Mouse (Mus musculus) natural killer cell, adult 2 months (primary cell): ENCODE results near the gene Pkp4.
A peak's percentile ranks its signal among the peaks of the same experiment; 100 is the strongest.

ENCODE experiments used
- DNase-seq, 2 experiments: peaks; one replicate each; pipeline ENCODE4 v3.0.0; 2022; ENCODE audit warnings: low spot score in 2 of 2

Gene Pkp4

DNA sequence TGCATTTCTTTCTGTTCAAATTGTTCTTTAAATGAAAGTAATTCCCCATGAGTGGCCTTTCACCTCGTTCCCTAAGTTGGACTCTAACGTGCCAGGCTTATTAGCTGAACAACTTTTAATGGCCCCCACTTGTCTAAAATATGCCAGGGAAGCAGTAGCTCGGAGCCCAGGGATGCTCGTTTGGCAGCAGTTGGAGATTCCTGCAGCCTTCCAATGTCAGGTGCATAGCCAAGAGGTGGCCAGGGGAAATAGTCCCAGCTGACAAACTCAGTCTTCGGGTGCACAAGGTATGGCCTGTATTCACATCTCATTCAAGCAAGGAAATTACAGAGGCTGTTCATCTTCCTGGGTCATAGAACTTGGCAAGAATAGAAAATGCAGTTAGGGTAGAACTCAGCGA, 112.1 kb downstream of the Pkp4 start:
- no peak for DNase-seq

DNA sequence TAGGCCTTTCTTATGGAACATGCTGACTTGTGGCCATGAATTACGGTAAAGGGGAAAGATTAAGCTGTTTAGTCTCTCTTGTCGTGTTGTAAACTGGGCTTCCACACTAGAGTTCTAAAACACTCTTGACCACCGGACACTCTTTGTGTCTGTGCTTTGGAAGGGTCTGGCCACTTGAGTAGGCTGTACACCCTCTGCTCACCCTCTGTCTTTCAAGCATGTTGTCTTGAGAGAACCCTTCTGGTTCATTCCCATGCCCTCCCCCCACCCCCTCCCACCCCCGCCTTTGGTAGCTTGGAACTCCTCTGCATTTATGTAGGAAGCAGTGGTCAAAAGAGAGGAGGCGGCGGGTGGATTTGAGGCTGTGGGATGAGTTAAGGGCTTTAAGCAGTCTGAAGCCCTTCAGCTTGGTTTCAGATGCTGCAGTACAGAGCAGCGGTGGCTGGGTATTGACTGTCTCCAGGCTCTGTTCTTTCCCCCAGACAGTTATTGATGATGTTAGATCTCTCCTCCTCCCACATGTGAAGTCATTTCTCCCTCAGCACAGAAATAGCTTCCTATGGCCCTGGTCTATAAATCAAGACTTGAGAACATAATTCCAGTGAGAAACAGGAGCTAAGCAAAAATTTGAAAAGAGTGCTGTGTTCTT, 120.4 kb downstream of the Pkp4 start:
- no peak for DNase-seq

DNA sequence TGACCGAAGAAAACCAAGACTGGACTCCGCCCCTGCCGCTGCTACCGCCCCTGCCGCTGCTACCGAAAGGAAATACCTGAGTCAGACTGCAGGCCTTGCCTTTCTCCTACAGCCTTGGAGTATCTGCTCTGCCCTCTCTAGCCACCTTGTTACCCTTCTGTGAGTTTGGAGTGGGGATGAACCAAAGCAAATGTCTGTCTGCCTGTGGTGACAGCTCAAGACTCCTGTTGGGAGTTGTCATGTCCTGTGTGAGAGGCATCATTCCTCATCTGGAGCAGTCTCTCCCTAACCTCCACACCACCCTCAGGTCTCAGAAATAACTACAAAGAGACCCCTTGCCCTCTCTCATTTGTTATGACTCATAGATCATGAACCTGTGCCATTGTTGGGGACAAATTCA, 122.3 kb downstream of the Pkp4 start:
- no peak for DNase-seq

DNA sequence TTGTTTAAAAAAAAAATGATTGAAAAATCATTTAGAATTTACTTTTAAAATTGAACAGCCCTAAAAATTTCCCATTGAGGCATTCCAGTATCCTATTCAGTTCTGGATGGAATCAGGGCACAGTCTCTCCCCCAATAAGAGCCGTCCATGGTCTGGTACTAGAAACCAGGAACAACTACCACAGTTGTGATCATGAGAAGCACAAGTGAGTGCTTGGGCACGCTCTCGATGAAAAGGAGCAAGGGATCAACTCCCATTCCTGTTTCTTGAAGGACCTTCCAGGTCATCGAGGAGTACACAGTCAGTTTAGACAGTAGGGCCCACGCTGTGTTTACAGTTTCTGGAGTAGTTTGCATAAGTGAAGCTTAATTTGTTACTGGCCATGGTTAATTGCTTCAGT, 123.6 kb downstream of the Pkp4 start:
- DNase-seq, result no peak

GRCm38 (mm10) chr2:59284734-59285490, 124.3 kb downstream of the Pkp4 start:
- DNase-seq, result no peak

GRCm38 (mm10) chr2:59285581-59285980, 124.9 kb downstream of the Pkp4 start:
- DNase-seq, result no peak

DNA sequence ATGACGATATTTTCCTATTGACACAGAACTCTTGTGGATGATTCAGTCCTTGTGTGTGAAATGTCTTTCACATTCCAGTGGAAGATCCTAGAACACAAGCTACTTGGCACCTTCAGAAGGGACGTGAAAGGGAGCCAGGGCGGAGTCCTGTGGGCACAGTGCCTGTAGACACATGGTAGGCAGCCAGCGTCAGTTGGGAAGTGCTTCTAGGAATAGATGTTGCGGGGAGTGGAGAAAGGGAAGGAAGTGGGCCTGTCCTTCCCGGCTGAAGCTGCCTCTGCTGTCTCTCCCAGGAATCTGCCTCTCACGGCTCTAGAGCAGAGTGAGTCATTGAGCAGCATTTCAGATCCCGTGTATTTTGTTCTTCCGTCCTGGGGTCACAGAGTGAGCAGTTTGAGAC, 125.6 kb downstream of the Pkp4 start:
- DNase-seq, result no peak

GRCm38 (mm10) chr2:59287630-59288029, 127.0 kb downstream of the Pkp4 start:
- no peak for DNase-seq

DNA sequence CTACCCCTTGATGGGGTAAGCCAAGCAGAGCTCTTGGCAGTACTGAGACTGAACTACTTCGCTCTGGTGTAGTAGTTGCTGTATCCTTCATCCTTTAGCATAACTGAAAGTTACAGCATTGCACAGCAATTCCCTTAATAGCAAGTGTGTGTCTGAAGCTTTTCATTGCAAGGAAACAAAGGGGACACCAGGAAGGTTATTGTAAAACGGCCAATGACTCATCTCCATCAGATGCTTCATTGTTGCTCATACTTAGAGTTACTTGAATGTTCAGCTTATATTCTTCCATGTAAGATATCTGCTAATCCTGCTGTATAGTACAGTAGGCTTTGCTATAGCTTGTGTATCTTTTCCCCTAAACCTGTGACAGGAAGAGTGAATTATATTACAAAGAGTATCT, 128.8 kb downstream of the Pkp4 start:
- no peak for DNase-seq

GRCm38 (mm10) chr2:59290391-59290790, 129.7 kb downstream of the Pkp4 start:
- DNase-seq, result no peak

- DNase-seq, result peak; percentile 8 to 10
These were observed 139.2 kb downstream of the Pkp4 start for GRCm38 (mm10) chr2:59299831-59300230.

DNA sequence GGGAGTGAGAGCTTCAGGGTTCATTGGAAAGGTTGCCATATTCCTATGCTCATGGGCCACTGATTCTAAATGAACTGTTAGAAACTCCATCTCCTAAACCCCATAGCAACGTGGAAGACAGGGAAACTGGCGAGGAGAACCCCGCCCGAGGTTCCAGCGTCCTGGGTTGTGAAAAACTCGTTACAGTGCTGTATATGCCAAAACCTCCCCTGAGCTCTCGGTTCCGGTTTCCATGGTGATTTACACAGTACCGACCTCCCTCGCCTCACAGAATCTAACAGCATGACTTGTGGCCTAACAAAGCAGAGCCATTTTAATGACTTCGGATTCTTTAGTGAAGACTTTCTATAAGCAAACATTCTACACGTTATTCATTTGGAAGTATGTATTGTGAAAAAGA, 141.0 kb downstream of the Pkp4 start:
- no peak for DNase-seq

DNA sequence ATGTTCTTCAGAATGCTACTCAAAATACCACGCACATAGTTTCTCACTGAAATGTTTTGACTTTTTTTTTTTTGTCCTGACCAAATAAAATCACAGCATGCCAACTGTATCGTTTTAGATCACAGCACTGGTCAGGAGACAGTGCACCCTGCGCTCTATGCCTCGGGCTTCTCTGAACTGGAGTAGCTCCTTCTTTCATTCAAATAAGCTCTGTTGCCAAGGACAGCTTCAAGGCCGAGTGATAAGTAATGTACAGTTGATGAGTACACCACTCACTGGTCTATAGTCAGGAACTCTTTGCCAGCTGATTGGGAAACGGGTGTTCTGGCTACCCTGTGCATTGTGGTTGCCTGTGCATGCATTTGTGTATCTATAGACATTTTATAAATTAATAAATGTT, 141.8 kb downstream of the Pkp4 start:
- no peak for DNase-seq

- DNase-seq, result no peak
These were observed 142.9 kb downstream of the Pkp4 start for GRCm38 (mm10) chr2:59303530-59304063.

GRCm38 (mm10) chr2:59307302-59307701, 146.7 kb downstream of the Pkp4 start:
- no peak for DNase-seq

GRCm38 (mm10) chr2:59308055-59308454, 147.4 kb downstream of the Pkp4 start:
- no peak for DNase-seq

DNA sequence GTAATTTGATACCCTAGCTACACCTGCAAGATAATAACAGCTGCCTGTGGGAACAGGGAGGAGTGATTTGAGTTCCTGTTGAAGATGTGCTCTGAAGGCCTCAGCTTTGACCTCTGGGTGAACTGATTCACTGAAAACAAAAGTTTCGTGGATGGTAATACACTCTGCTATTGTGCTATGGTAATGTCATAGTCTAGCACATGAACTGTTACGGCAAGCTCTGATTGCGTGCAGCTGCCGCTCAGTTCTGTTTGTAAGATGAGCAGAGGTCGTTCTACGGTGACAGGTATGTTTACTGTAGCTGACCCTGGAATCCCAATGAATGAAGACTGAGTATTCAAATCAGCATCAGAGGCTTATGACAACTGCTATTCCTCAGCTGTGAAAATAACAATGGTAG, 152.6 kb downstream of the Pkp4 start:
- no peak for DNase-seq

- no peak for DNase-seq
These were observed 158.0 kb downstream of the Pkp4 start for GRCm38 (mm10) chr2:59318631-59319030.

- peak; percentile 36 to 70 for DNase-seq
These were observed 167.3 kb downstream of the Pkp4 start for GRCm38 (mm10) chr2:59327946-59328345.

- DNase-seq, result no peak
These were observed 170.4 kb downstream of the Pkp4 start for GRCm38 (mm10) chr2:59331093-59331492.

DNA sequence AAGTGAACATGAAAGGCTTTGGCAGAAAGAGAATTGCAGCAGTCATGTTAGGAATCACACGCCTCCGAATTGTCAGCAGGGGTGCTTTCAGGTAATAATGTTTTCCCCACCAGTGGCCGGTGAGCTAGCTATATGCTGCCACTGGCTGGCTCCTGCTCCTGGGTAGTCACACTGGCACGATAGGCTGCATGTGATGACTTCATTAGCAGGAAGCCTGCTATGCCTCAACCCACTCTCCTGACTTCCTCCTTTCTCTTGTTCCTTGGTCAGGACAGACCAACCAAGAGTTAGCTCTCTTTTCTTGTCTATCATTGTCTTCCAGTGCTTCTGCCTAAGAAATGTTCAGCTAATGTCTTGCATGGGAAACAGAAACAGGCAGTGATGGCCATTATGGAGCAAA, 171.9 kb downstream of the Pkp4 start:
- DNase-seq, result no peak

GRCm38 (mm10) chr2:59338501-59338900, 177.9 kb downstream of the Pkp4 start:
- DNase-seq, result no peak

- DNase-seq, result no peak
These were observed 178.3 kb downstream of the Pkp4 start for GRCm38 (mm10) chr2:59338926-59339325.
